8 mouse cellular contexts compared by ENCODE assay signal in the genomic region with DNA sequence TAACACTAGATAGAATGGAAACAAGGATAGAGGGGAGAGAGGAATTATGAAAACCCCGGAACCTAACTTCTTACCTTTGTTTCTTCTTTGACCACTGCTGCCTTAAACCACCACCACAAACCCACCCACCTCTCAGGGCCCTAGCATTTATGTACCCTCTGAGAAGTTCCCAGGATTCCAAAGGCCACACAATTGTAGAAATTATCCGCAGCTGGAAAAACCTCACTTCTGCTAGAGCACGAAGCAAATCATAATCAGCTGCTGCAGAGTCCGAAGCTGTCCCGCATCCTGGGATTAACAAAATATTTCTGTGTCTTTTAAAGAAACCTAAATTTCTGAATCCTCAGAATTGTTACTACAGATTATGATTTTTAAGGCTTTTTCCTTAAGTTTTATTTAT. TPM values are rescaled to one million over a fixed set of nuclear protein-coding genes. Genes with fewer than 3 reads are reported as not detected.
DNase-seq lines count a peak whose midpoint lies in the region; ATAC-seq and TF ChIP-seq lines count a peak whose summit lies in the region.

Gene Mdm4 (minus strand): TSS at position 101 of the 400 bp plus-strand sequence.

- WGBS in midbrain, embryonic 14.5 days = 94% methylated on average over 5 of the region's 5 CpGs

- no peaks in the 10 kb centered on the region for H3K36me3 ChIP-seq in midbrain, embryonic 14.5 days (ENCODE audit: control insufficient read depth, insufficient read depth, low read length)

- H3K27ac ChIP-seq in cortical plate, adult 2 months (ENCODE audit: insufficient read depth, low read length) = no peak within 1 kb of the TSS
- H3K27ac ChIP-seq in midbrain, embryonic 14.5 days (replicated peaks; ENCODE audit: low read depth, low read length) = no peak within 1 kb of the TSS

- no peak within 1 kb of the TSS for H3K4me2 ChIP-seq in midbrain, embryonic 14.5 days (ENCODE audit: low read length)

- no peak for ATAC-seq in midbrain, embryonic 14.5 days (ENCODE audit: low FRiP score, low TSS enrichment)

- H3K4me3 ChIP-seq in cortical plate, adult 2 months (ENCODE audit: insufficient read depth, low read length) = no peak within 1 kb of the TSS
- H3K4me3 ChIP-seq in midbrain, embryonic 14.5 days (replicated peaks; ENCODE audit: low read depth, low read length) = no peak within 1 kb of the TSS

- no peak within 1 kb of the TSS for H3K9ac ChIP-seq in midbrain, embryonic 14.5 days (replicated peaks; ENCODE audit: low read length)

- no peaks in the 10 kb centered on the region for H3K27me3 ChIP-seq in midbrain, embryonic 14.5 days (ENCODE audit: control insufficient read depth, insufficient read depth, low read length)

- H3K4me1 ChIP-seq in cortical plate, adult 2 months (ENCODE audit: control insufficient read depth, insufficient read depth, low read length) = no peaks in the 10 kb centered on the region
- no peaks in the 10 kb centered on the region for H3K4me1 ChIP-seq in midbrain, embryonic 14.5 days (ENCODE audit: control insufficient read depth, insufficient read depth, low read length)

- no peaks in the 10 kb centered on the region for H3K9me3 ChIP-seq in midbrain, embryonic 14.5 days (ENCODE audit: control insufficient read depth, low read length)

- no peak for TF ChIP-seq CTCF in cortical plate, adult 2 months (IDR thresholded peaks at IDR 0.05; ENCODE audit: extremely low read depth, insufficient read depth, low read length)

- DNase-seq in left cerebral cortex, adult 18-20 months (ENCODE audit: low spot score in 2 of 2) = no peak
- no peak for DNase-seq in left cerebral cortex, adult 9 months (ENCODE audit: low spot score in 2 of 2)
- DNase-seq in heart, adult 8-10 months (ENCODE audit: low spot score) = no peak
- DNase-seq in layer of hippocampus, postnatal 14 days (ENCODE audit: low spot score in 2 of 2) = no peak
- no peak for DNase-seq in midbrain, embryonic 14.5 days
- no peak for DNase-seq in right cerebral cortex, postnatal 25 days
- no peak for DNase-seq in yolk sac, embryonic 10.5 days (ENCODE audit: low spot score)

- TF ChIP-seq POLR2A in cortical plate, adult 2 months (IDR thresholded peaks at IDR 0.05; ENCODE audit: extremely low read depth, insufficient read depth, low read length) = no peak

RNA-seq across cellular contexts. Expression of gene Mdm4, which starts in this region (rescaled TPM):
- total RNA-seq in left cerebral cortex, adult 18-20 months (2021) = 10 to 100 TPM; 76.8 to 77.9 TPM
- polyA plus RNA-seq in cortical plate, adult 2 months (2012; rRNA removed) = 67.3 and 68.3 TPM in 2 replicates
- 10 to 100 TPM; 19.5 to 30.7 (median 22.6) TPM for total RNA-seq in heart, adult 8-10 months (2022)
- total RNA-seq in layer of hippocampus, postnatal 14 days (2021) = 10 to 100 TPM; 91.6 to 94.7 TPM
- 52.5 and 53.5 TPM in 2 replicates for polyA plus RNA-seq in midbrain, embryonic 14.5 days (2014; fragmentation: Nextera tagmentation; extraction: Ambion mirVana)
